Mouse (Mus musculus) cerebellum, adult 9-10 months (tissue): Measurements from ENCODE around the gene Edil3.
"Not testable (repeated sequence)": the region's sequence is repeated elsewhere in the genome, so short reads cannot be mapped to it uniquely, and the experiment has no call there.

Source experiments
- DNase-seq: peaks from one replicate; pipeline ENCODE4 v3.0.0; 2022

Edil3 gene

DNA sequence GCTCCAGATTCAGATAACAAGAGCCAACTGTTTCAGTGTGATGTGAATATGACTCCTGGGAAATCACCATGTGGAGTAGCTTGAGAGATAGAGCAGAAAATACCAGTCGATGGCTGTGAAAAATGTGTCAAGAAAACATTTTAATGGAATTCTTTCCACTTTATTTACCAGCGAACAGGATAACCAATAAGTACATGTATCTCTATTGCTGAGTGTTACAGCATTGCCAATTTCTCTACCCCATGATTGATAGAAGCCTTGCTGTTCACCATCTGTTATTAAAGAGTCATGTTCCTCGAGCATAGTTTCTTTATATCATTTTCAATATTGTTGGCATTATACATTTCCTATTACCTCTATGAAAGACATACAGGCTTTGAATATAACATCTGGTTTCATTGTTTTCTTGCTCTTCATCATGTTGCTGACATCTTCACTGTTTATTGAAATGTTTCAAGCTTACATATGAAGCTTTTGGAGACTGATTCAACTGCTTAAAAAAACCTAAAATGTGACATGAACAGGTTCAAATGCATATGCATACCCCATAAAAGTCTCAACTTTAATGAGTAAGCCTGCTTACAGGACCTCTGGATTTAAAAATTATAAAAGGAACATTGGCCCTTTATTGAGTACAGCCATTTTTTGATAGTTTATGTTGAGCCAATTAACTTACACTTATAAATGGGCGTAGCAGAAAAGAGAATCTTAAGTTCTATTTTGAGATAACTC is 186.6 kb downstream of the Edil3 start:
- no peak for DNase-seq

DNA sequence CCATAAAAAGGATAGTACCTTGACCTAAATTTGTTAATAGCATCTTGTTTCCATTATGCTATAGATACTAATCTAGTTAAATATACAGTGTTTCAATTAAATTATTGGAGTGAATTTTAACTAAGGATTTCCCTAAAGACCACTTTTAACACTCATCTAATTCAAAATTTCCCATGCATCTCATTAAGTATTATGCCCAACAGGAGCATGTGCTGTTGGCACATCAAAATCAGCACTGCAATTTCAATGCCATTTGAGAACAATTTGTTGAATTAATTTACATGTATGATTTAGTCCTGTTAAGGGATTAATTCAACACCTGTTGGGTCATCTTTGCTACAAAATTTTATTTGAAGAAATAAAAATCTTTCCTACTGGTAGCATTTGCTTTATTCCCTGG is 191.2 kb downstream of the Edil3 start:
- DNase-seq: no peak

DNA sequence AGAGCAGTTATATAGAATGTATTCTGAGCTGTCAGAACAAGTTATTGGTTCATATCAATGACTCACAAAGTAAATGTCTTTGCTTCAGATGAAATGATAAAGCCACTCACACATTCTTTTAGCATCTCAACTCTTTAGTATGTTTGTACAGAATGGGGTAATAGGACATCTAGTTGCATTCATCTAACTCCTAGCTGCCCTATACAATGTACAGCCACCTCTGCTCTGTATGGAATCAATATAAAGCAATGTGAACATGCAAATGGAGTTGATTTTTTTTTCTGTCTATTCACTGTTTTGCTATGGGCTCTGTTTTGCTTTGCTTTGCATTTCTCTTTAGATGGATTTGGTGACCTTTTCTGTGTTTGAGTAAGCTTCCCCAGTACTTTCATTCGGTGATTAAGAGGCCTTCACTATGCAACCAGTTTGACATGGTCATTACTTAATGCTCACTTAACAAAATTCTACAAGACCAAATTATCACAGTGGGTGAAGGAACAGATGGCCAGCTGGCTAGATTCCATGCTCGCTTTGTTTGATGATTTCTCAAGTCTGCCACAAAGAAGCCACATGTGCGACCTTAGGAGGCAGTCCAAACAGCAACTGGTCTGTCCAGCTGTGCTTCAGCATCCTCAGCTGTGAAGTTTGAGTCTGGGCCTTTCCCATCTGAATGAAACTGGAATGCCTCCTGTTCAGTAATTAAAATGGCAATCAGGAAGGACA is 208.7 kb downstream of the Edil3 start:
- DNase-seq: no peak

DNA sequence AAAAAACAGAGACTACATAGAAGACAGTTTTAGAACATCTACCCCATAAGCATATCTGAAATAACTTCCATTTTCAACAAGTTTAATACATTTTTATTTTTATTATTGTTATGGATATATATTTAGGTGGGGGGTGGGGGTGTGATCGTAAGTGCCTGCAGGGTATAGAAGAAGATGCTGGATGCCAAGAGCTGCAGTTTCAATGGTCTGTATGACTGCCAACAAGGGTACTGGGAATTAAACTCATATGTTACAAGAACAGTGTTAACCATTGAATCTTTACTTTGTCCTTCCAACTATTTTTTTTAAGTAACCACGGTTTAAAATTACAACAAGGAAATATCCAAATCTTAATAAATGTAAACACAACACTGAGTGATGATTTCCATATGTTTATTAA is 214.4 kb downstream of the Edil3 start:
- DNase-seq: no peak

DNA sequence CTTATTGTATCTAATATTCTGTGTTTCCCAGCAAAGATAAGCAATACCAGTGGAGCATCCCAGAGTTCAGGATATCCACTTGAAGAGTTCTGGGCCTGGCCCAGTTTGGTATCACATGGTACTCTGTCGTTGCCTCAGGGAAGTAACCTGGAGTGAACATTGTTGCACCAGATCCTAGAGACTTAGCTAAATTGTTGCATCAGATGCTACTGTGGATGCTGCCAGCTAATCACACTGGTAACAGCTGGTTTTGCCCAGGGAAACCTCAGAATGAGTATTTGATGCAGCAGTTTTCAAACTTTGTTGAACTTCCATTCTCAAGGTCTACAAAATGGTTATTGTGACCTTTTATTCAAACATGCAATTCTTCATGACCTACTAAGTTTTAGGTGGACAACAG is 220.2 kb downstream of the Edil3 start:
- no peak for DNase-seq

DNA sequence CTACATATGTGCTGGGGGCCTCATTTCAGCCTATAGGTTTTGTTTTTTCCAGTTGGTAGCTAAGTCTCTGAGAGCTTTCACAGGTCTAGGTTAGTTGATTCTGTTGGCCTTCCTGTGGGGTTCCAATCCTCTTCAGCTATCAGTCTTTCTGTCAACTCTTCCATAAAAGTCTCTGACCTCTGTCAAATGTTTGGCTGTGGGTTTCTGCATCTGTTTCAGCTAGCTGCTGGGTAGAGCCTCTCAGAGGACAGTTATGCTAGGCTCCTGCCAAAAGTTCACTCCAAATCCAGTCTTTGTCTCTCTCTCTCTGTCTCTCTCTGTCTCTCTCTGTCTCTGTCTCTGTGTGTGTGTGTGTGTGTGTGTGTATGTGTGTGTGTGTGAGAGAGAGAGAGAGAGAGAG is 248.9 kb downstream of the Edil3 start:
- DNase-seq: not testable (repeated sequence)

DNA sequence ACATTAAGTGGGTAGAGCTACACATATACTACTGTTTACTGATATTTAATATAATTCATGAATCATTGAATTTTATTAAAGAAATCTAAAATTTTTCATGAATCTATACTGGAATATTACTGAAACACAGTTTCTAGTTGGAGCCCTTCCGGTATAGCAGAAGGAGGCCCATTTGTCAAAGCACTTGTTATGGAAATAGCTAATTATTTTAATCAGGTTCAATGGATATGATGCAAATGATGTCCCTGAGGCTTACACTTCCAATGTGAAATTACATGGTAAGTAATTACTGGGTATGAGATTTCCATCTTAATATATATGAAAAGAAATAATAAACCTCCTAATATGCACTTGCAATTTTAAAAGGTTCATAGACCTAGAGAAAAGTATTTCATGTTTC is 254.9 kb downstream of the Edil3 start:
- no peak for DNase-seq

DNA sequence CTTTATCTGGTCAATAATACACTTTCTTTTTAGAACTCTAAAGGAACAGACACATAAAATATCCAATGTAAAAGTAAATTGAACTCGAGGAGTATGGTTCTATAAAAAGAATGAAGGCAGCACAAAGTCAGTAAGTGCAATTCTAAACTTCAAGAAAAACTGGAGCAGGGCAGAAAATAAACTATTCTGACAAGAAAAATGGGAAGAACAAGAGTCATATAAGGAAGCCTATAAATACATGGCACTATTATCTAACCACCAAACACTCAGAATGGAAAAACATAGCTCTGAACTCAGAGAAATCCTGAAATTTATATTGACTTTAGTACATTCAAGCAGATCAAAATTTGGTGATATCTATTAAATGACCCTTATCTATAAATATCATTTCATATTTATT is 284.6 kb downstream of the Edil3 start:
- no peak for DNase-seq

DNA sequence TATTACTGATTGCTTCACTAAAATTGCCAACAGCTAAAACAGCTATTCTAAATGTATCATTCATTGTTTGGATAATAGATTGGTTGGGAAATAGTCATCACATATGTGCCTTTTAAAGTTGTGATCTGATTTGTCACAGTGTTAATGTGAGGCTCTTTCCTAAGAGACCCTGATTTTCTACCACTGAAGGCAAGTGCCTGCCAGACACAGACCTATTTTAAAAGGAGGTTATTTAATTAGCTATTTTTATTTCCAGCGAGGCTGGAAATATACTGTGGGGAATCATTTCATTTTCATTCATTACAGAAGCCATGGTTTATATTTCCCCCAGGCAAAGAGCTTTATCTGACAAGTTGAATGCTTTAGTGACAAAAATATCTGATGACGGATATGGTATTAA is 296.3 kb downstream of the Edil3 start:
- DNase-seq: no peak

DNA sequence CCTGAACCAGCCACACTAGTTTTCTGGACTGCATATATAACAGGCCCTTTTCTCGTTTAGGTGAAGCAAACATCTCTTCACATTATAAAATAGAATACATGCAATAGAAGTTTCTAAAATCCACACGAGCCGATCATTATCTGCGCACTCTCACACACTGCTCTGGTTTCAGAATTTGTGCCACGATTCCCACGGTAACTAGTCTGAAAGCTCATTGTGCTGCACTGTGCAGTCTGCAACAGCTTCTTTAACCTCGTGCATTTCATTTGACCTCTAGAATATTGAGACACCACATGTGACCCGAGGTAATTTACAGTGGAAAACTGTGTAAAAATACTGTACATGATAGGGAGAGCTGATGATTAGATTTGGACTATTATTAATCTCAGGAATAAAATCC is 298.5 kb downstream of the Edil3 start:
- DNase-seq: no peak

DNA sequence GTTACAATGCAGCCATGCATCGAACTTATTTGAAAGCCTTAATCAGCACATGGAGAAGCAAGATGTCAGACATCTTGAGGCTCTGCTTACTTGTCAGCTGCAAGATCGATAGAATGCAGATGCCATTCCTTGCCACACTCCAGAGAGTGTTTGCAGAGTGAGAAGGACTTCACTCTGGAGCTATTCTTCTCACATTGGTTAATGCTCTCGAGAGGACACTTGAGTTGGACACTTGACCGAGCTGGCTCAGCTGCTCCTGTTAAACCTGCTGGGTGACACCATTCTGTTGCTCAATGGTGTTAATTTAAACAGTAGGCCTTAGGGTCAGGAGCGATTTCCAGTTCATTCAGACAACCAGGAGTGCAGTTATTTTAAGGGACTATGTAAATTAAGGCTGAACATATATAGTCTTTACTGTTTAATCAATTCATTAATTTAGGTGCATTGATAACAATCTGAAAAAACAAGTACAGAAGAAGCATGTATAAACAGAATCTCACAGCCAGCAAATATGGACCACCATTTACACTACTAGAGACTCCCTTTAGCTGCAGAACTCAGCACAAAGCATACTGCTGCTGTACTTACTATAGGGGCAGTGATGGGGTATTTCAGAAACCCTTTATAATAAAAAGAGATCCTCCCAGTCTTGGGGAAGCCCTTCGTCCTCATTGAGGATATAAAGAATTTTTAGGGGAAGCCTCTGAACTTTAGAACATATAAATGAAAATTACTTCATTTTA is 301.4 kb downstream of the Edil3 start:
- DNase-seq: no peak

DNA sequence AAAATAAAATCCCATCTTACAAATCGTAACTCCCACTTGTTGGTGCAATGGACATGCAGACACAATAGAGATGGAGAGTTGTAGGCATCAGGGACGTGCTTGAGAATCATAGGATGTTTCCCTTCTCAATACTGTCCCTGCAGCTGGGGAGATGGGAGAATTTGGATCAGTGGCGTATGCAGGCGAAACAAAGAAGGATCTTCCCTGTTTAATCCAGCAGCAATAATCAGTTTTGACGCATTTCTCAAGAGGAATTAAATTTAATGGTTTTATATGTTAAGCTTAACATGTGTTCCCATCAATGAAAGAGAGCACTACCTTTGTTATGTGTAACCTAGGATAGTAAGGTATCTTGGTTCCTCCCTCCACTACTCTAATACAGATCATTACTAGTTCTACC is 302.1 kb downstream of the Edil3 start:
- no peak for DNase-seq

DNA sequence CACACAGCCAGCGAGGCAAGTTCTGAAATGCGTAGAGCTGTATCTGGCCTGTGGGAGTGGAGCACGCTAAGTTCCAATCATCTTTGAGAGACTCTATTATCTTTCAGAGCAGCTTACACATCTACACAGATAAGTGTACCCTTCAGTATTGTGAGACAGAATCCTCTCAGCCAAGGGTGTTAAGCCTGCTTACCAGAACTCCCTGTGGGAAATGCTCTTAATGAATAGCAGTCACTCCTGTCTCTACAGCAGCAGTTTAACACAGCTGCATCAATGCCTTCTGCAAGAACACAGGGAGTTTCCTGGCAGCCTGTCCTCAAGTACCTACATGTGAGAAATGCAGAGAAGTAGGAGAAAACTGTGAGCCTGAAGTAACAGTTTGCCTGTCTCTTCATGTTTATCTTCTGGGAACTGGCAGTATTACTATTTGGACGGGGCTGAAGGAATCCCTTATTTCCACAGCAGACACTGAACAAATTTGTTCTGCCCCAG is 324.8 kb downstream of the Edil3 start:
- DNase-seq: no peak

DNA sequence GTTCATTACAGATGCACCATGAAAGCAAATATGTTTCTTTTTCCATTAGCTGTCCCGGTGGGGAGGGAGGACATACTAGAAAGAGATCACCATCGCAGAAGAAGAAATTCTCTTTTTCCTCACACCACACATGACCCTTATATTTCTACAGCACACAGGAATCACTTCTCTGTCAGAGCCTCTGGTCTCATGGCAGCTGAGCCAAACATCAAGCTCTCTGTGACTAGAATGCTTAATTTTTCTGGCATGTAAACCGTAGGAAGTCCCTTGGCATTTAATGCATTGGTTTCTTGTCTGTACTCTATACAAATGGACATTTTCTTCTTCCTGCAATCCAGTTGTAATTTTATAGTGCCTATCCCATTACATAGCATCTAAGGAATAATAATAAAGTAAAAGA is 330.6 kb downstream of the Edil3 start:
- DNase-seq: no peak

DNA sequence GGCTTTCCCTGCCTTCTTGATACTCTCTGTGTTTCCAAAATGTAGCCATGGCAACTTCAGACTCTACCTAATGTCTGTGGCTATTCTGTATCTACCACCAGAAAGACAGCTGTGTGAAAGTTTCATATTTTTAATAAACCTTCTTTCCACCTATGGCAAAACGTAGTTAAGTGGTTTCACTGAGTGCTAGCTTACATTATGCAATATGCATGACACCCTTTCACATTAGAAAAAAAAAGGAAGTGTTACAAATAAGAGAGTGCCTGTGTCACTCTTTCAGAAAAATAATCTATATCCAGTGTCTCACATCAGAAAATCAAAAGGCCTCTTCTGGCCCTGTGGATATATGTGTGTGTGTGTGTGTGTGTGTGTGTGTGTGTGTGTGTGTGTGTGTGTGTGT is 346.7 kb downstream of the Edil3 start:
- no peak for DNase-seq

DNA sequence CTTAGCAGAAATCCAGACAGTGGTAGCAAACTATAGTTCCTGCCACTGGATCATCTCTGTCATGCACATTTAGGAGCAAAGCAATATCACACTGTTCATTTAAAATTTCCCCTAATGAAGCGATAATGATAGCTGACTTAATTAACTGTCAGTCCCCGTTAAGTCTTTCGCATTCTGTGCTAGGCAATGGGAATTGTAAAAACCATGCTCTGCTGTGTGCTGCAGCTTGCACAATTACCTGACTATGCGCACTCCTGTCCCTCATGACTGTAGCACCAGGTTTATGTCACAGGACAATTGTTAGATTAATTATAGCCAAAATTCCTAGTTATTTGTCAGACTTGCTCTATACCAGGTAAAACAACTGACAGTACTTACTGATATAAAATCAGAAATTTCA is 348.8 kb downstream of the Edil3 start:
- DNase-seq: no peak

DNA sequence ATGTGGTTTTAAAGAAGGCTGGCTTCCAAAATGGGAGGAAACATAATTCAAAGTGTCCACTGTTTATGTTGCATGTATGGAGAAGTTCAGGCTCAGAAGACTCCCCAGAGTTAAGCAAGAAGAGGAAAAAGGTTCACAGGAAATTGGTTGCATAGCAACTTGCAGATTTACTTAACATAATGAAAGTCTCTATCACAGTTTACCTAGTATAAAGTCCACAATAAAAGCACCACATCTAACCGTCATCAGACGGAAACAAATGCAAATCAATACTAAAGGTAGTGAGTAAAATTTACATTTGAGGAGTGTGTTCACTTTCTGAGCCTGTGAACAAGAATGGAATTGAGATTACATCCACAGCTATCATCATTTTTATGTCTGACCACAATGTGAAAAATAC is 353.9 kb downstream of the Edil3 start:
- DNase-seq: no peak

DNA sequence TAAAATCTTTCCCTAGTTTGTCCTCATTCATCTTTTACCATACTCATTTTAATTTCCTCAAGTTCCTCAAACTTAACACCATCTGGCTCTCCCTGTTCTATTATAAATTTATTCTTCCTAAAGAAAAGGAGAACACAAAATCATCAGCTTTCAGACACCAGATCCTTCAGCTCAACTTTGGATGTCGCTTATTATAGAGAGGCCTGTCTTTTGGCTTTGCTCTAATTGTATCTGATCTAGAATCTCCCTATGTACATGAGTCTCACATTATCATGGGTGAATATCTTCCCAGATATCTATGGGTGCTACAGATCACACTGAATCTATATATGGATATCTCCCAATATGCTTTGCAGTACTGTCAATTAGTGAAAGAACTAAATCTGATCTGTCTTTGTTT is 367.8 kb downstream of the Edil3 start:
- no peak for DNase-seq

DNA sequence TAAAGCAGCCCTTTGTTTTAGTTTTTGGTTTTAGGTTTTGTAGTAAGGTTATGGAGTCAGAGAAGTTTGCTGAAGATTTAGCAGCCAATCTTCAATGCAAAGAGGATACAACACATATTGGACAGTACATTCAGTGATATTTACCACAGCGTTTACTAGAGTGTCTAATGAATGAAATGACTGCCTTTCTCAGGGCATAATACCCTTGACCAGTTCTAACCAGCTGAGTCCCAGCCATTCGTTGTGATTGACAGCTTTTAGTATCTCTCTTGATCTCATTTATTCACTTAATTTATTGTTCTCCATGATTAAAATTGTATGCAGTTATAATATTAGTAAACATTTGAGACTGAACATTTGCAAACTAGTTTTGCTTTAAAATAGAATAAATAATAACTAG is 375.7 kb downstream of the Edil3 start:
- DNase-seq: no peak

DNA sequence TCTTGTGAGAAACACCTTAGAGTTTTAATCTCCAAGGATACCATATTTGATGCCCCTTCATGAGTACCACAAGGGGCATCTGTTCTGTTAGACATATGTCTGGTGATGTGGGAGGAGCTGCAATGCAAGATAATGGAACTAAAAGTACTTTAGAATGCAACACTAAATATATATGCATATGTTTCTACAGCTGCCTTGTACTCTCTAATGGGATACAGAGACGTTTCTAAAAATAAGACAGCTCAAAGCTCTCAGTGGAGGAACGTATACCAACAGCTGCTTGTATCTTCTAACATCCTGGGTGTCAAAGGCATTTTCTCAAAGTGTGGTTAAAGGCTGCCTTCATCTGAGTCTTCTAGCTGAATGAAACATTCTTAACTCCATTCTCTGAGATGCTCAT is 378.0 kb downstream of the Edil3 start:
- no peak for DNase-seq

DNA sequence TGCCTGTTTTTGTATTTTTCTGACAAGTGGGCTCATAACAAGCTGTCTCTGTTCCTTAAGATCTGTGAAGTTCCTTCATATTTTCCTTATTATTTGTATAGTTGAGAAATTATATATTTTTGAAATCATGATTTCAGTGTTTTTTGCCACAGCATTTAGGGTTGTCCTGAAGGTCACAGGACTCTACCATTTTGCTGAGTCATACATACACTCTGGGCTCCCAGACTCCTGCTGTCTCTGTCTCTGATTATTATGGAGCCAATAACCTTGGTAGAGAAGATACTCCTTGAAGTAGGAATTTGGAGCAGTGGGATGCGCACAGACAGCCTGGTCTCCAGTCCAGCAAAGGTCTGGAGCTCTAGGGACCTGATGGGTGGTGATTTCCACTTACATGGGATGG is 416.8 kb downstream of the Edil3 start:
- DNase-seq: no peak

DNA sequence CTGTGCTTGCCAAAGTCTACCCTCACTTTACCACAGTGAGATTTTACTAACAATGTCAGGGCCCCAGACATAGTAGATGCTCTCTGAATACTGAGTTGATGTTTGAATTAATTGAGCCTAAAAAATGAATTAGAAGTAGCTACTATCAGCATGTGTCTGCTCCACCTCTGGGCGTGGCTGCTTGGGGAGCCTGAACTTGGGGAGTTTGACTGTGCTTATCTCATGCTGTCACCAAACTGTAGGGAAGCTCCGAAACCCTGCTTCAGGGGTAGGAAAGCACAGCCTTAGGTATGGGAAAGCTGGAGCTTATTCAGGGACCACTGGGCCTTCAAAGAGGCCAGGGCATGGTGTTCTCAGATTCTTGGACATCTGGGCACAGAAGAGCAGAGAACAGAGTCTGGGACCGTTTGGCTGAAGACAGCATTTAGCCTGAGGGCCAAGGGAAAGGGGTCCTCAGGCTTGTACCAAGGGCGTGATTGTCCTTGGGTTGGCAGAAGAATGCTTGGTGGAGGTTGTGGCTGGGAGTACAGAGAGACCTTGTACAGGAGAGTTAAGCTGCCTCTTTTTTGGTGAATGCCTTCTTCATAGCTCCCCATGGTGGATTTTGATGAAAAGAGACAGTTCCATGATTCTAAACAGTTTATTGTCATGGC is 432.8 kb downstream of the Edil3 start:
- no peak for DNase-seq

DNA sequence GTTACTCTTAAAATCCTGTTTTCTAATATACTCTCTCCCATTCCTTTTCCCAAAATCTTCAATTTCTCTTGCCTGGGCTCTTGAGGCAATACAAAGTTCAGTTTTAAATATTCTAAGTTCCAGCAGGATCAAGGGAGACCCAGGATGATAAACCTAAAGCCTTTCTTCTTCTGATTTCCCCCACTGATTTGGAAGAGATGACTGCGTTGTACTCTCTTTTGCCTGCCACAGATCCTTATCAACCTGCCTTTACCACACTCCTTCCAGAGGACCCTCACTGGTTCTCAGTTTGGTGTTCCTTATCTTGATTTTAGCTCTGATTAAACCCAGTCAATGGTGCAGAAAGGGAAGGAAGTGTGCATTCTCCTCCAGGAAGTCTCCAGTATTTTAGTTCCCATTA is 435.6 kb downstream of the Edil3 start:
- DNase-seq: no peak
